Mouse (Mus musculus): ENCODE data around the gene Olfr283. TPM values are rescaled to one million over a fixed set of nuclear protein-coding genes. Genes with fewer than 3 reads are reported as not detected.
"Not testable (repeated sequence)": the region's sequence is repeated elsewhere in the genome, so short reads cannot be mapped to it uniquely, and the experiment has no call there.

Gene Olfr283
- not detected for total RNA-seq (2021)
- long read RNA-seq, experiment 1 = 0 reads
- long read RNA-seq, experiment 2 = 0 reads

DNA sequence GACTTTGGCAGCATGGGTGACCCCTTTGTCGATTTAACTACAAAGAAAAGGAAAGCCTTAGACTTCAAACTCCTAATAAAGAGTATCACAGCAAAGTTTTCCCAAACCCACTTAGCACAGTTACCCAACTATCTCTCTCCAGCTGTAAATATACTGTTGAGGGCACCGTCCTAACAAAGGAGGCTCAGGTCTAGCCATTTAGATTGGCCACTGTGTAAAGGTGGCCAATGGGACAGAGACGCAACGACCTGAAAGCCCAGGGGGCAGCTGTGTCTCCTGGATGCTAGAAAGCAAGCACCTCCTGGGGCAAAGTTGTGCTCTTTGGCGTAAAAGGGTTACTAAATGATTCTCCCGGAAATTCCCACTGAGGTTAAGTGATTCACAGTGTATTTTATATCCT lies at the start of gene Olfr283:
TSS of gene Olfr283 (minus strand) at position 101 of the 400 bp plus-strand sequence.
- no peak within 1 kb of the TSS for H3K4me3 ChIP-seq
- no peak for DNase-seq
- no peak for TF ChIP-seq CTCF (IDR thresholded peaks at IDR 0.05)
- intact Hi-C loops (cut with DNase I) = no loop called here
- no peak within 1 kb of the TSS for H3K27ac ChIP-seq

DNA sequence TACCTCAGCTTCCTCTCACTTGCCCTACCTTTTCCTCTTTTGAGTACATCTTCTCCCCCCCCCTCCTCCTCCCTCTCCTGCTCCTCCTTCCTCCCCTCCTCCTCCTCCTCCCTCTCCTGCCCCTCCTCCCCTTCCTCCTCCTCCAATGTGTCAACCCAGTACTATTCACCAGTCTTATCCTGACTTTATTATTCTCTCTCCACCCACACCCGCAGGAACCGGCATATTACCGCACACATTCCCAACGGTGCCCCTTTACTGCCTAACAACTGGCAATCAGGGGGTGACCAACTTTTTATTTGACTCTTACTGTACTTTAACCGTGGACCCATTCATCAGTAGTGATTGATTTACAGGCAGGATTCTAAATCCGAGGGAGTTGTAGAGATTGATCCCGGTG lies 44.4 kb upstream of the Olfr283 start:
- H3K4me3 ChIP-seq = no peak overlapping the region
- TF ChIP-seq CTCF (IDR thresholded peaks at IDR 0.05) = no peak
- DNase-seq = no peak
- H3K27ac ChIP-seq = peak overlapping the region; percentile 69; the same call in 1 of the 2 replicates
- intact Hi-C loops (cut with DNase I) = no loop called here

DNA sequence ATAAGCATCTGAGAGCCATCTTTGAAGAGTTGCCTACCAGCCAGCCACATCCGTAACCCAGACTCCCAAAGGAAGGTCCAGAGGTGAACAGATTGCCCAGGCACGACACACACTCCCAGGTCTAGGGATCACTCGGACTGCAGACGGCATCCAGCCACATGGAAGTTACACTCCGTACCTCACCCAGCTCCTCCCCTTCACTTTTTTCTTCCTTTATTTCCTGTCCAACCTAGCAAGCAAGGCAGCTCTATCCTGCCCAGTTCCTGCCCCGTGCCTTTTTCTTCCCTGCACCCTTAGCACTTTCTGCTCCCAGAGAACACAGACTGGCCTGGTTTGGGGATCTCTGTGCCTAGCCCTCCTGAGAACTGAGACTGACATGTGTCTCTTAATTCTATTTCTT lies 44.0 kb upstream of the Olfr283 start:
- DNase-seq = peak; percentile 17
- peak overlapping the region; percentile 69 for H3K27ac ChIP-seq
- H3K4me3 ChIP-seq = peak overlapping the region; percentile 47
- intact Hi-C loops (cut with DNase I) = no loop called here
- TF ChIP-seq CTCF (IDR thresholded peaks at IDR 0.05) = no peak

DNA sequence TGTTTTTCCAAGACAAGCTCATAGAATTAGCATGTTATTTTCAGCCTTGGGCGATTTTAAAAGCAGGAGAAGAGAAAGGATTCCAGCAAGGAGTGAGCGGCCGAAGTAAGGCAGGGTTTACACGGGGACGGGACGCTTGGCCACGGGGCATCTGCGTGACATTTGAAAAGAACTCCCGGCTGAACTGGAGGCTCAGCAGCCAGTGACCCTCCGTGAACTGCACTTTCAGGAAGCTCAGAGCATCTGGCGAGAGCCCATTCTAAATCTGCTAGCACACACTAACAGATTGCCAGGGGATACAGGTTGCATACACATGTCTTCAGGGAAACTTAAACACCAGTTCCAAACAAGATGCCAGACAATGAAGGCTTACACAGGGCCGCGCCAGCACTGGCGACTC lies 43.6 kb upstream of the Olfr283 start:
- H3K4me3 ChIP-seq = peak overlapping the region; percentile 47
- intact Hi-C loops (cut with DNase I) = no loop called here
- DNase-seq = peak; percentile 70
- TF ChIP-seq CTCF (IDR thresholded peaks at IDR 0.05) = no peak
- H3K27ac ChIP-seq = peak overlapping the region; percentile 69

DNA sequence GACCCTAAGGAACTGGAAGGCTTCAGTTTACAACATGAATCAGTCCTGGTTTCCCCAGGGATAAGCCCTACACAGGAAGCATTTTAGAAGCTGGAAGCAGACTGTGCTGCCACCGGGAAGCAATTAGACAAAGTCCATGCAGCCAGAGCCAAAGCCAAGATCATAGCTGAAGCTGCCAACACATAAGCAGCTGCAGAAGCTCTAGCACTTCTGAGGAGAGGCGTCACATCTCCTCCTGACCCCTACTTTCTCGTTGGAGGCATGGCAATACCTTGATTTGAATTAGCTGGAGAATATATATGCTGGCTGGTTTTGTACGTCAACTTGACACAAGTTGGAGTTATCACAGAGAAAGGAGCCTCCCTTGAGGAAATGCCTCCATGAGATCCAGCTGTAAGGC lies 40.2 kb upstream of the Olfr283 start:
- no peak for TF ChIP-seq CTCF (IDR thresholded peaks at IDR 0.05)
- Histone ChIP-seq H3K27ac (no peak overlapping the region), H3K4me3 (no peak overlapping the region)
- no peak for DNase-seq
- intact Hi-C loops (cut with DNase I) = no loop called here

DNA sequence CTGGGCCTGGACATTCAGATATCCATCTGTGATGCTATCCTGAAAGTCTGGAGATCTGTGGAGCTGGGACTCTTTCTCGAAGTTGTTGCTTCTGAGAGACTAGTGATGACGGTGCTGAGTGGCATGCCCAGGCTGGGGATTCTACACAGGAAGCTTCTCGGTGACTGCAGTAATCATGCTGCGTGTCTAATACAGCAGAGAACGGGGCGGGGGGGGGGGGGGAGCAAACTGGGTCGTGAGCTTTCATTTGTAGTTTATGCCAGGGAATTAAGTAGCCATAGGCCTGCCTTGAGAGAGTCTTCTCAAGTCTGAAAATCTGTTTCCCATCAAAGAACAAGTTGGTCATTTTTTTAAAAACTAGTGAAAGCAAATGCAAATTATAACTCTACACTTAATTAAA lies 37.4 kb upstream of the Olfr283 start:
- no peak overlapping the region for H3K4me3 ChIP-seq
- TF ChIP-seq CTCF (IDR thresholded peaks at IDR 0.05) = no peak
- intact Hi-C loops (cut with DNase I) = no loop called here
- no peak for DNase-seq
- no peak overlapping the region for H3K27ac ChIP-seq

DNA sequence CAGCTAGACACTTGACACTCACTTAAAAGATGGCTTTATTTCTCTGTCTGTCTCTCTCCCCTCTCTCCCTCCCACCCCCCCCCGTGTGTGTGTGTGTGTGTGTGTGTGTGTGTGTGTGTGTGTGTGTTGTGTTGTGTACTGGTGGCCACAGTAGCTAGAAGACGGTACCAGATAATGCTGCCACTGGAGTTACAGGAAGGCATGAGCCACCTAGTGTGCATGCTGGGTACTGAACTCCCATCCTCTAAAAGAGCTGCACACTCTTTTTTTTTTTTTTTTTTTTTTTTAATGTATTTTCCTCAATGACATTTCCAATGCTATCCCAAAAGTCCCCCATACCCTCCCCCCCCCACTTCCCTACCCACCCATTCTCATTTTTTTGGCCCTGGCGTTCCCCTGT lies 36.5 kb upstream of the Olfr283 start:
- TF ChIP-seq CTCF (IDR thresholded peaks at IDR 0.05) = peak; percentile 12; the same call in 1 of the 2 replicates
- H3K4me3 ChIP-seq; DNase-seq; H3K27ac ChIP-seq; intact Hi-C loops (cut with DNase I): not testable (repeated sequence)

DNA sequence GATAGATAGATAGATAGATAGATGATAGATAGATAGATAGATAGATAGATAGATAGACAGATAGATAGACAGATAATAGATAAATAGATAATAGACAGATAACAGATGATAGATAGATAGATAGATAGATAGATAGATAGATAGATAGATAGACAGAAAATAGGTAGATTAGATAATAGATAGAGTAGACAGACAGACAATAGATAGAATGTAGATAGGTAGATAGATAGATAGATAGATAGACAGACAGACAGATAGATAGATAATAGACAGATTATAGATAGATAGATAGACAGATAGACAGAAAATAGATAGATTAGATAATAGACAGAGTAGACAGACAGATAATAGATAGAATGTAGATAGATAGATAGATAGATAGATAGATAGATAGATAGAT lies 36.1 kb upstream of the Olfr283 start:
- H3K27ac ChIP-seq; intact Hi-C loops (cut with DNase I); H3K4me3 ChIP-seq; DNase-seq: not testable (repeated sequence)

DNA sequence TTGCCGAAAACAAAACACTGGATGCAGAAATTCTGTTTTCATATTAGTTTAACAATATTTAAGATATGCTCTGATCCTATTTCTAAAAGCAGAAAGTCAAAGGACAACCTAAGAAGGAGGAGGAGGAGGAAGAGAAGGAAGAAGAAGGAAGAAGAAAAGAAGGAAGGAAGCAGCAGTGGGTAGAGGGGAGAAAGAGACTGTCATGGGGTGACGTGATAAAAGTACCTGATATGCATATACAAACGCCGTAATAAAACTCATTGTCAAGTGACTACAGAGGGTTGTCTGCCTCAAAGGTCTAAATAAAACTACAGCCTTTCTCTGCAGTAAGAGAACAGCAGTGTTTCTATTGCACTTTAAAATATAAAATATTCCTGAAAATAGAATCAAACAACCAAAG lies 35.2 kb upstream of the Olfr283 start:
- no peak for DNase-seq
- TF ChIP-seq CTCF (IDR thresholded peaks at IDR 0.05) = no peak
- Histone ChIP-seq H3K27ac (no peak overlapping the region), H3K4me3 (no peak overlapping the region)
- intact Hi-C loops (cut with DNase I) = no loop called here

DNA sequence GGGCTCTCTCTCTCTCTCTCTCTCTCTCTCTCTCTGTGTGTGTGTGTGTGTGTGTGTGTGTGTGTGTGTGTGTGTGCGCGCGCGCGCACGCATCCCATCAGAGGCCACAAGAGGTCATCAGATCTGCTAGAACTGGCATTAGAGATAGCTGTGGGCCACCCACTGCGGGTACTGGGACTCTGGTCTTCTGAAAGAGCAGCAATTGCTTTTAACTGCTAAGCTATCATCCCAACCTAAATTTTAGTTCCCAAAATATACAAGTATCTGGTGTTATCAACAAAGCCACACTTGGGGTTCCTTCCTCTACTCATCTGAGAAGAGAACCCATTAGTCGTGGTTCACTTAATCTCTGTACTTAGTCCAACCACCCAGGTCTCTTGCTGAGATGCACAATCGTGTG lies 29.5 kb upstream of the Olfr283 start:
- no peak for TF ChIP-seq CTCF (IDR thresholded peaks at IDR 0.05)
- no peak for DNase-seq
- no peak overlapping the region for H3K4me3 ChIP-seq
- intact Hi-C loops (cut with DNase I) = no loop called here
- no peak overlapping the region for H3K27ac ChIP-seq

DNA sequence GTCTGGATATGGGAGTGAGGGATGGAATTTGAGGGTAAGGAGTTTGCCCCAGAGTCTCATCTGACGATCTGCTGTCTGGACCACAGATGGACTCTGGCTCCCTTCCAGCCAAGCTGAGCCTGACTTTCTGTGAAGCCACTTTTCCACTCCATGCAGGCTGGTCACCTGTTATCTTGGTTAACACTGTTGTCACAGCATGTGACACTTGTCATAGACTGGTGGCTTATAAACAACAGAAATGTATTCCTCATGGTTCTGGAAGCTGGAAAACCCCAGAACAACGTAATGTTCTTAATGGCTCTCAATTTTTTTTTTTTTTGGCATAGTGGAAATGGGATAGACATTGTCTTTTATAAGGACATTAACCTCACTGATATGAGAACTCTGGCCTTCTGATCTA lies 28.9 kb upstream of the Olfr283 start:
- Histone ChIP-seq H3K4me3 (no peak overlapping the region), H3K27ac (no peak overlapping the region)
- intact Hi-C loops (cut with DNase I) = no loop called here
- no peak for TF ChIP-seq CTCF (IDR thresholded peaks at IDR 0.05)
- no peak for DNase-seq

DNA sequence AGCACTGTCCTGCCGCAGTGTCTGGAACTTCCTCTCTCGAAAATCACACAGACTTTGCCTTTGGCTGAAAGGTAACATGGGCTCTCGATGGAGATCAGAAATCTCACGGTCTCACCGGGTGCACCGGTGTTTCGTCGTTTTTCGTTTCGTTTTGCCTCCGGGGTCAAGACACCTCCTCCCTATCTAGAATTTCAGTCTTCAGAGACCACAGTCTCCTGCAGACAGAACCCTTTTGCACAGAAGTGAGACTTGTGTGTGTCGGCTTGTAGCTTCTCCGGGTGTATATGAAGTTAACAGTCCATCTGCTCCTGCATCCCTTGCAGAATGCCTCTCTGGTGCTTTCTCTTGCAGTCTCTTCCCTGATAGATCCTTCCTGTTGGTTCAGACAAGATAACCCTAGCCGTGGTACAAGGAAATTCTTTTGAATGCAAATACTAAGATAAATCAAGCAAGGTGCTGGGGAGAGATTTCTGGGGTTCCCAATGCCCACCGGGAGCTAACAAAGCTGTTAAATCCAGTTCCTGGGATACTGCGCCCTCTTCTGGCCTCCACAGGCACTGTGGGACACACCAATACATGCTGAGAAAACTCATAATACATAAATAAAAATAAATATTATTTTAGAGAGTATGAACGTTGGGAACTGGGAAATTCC lies 27.8 kb upstream of the Olfr283 start:
- TF ChIP-seq CTCF (IDR thresholded peaks at IDR 0.05) = peak; percentile 55
- peak; percentile 41 for DNase-seq
- intact Hi-C loops (cut with DNase I) = no loop called here
- H3K4me3 ChIP-seq = peak overlapping the region; percentile 62
- no peak overlapping the region for H3K27ac ChIP-seq

DNA sequence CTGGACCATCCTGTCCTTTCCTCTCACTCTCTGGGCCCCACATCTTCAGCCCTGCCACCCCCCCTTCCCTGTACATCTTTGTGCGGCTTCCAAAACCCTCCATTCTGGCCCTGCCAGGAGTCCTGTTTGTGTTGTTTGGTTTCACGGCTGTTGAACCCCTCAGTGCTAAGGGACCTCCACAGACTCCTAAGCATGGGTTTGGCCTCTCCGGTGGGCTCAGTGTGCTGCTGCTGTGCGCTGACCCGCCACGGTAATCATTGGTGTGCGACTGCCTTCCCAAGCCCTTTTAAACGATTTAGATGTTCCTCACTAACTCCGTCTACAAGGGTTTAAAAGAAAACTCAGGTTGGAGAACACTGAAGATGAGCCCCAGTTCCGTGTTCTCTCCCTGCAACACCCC lies 21.6 kb upstream of the Olfr283 start:
- no peak for DNase-seq
- intact Hi-C loops (cut with DNase I) = no loop called here
- no peak for TF ChIP-seq CTCF (IDR thresholded peaks at IDR 0.05)
- no peak overlapping the region for H3K27ac ChIP-seq
- no peak overlapping the region for H3K4me3 ChIP-seq

DNA sequence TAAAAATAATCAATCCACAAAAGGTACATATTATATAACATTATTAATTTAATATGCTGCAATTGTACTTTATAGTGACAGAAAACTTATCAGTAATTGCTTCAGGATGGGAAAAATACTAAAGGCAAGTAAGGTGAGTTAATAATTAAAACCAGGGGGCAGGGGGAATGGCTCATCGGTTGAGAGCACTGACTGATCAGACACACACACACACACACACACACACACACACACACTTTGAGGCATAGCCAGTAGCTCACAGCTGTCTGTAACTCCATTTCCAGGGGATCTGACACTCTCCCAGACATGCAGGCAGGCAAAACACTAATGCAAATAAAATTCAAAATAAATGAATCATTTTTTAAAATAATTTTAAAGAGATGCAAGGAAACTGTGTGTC lies 16.4 kb upstream of the Olfr283 start:
- no peak for TF ChIP-seq CTCF (IDR thresholded peaks at IDR 0.05)
- intact Hi-C loops (cut with DNase I) = no loop called here
- no peak for DNase-seq
- no peak overlapping the region for H3K4me3 ChIP-seq
- H3K27ac ChIP-seq = no peak overlapping the region
